ENCODE assay signal across 7 mouse cellular contexts in the genomic region with DNA sequence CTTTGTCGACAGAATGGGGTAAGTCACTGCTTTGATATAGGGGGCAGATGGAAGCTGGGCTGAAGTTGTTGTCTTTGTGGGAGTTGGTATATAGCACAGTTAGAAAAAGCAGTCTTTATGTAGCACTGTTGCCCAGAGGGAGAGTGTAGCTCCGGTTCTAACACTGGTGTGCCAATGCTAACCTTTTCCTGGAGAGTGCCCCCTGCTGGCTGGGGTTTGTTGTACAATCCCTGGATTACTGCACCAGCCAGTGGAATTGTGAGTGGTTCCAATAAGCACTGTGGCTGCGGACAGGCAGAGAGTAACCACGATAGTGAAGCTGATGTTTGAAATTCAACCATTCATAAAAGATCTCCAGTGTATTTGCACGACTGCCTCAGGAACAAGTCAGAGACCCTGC. TPM values are rescaled to one million over a fixed set of nuclear protein-coding genes. Genes with fewer than 3 reads are reported as not detected.
DNase-seq lines count a peak whose midpoint lies in the region; ATAC-seq and TF ChIP-seq lines count a peak whose summit lies in the region.

No protein-coding gene starts in this region.

- no peak overlapping the region for H3K9ac ChIP-seq in intestine, postnatal 0 days (ENCODE audit: low read depth, low read length)
- no peak overlapping the region for H3K9ac ChIP-seq in intestine, embryonic 15.5 days

- TF ChIP-seq CTCF in intestine, postnatal 0 days (IDR thresholded peaks at IDR 0.05; ENCODE audit: low read depth), result peak; percentile 69
- TF ChIP-seq CTCF in E14TG2a.4 (conservative IDR thresholded peaks at IDR 0.05; ENCODE audit: low read length), result peak; percentile 30

- H3K36me3 ChIP-seq in intestine, postnatal 0 days (ENCODE audit: control insufficient read depth, insufficient read depth), result peaks cover 44% of the 10 kb centered on the region
- no peaks in the 10 kb centered on the region for H3K36me3 ChIP-seq in intestine, embryonic 15.5 days
- H3K36me3 ChIP-seq in E14TG2a.4 (ENCODE audit: insufficient read depth, low read length), result no peaks in the 10 kb centered on the region

- no peaks in the 10 kb centered on the region for H3K9me3 ChIP-seq in intestine, postnatal 0 days (ENCODE audit: control insufficient read depth)
- H3K9me3 ChIP-seq in intestine, embryonic 15.5 days, result no peaks in the 10 kb centered on the region
- no peaks in the 10 kb centered on the region for H3K9me3 ChIP-seq in E14TG2a.4 (ENCODE audit: low read length)

- H3K27ac ChIP-seq in intestine, postnatal 0 days (ENCODE audit: low read depth, low read length), result no peak overlapping the region
- no peak overlapping the region for H3K27ac ChIP-seq in intestine, embryonic 15.5 days

- peak; percentile 59 for DNase-seq in adipocyte (ENCODE audit: low spot score)
- peak; percentile 46 for DNase-seq in lung, postnatal 36 days
- no peak for DNase-seq in cerebellum, adult 9-10 months
- no peak for DNase-seq in cerebellum, adult 11-12 months

- no peaks in the 10 kb centered on the region for H3K4me1 ChIP-seq in intestine, postnatal 0 days (replicated peaks; ENCODE audit: control insufficient read depth, insufficient read depth, low read length)
- H3K4me1 ChIP-seq in intestine, embryonic 15.5 days (replicated peaks), result no peaks in the 10 kb centered on the region
- H3K4me1 ChIP-seq in E14TG2a.4 (replicated peaks; ENCODE audit: low read depth, low read length), result no peaks in the 10 kb centered on the region

- no peak overlapping the region for H3K4me3 ChIP-seq in intestine, postnatal 0 days (ENCODE audit: low read depth, low read length)
- H3K4me3 ChIP-seq in intestine, embryonic 15.5 days (replicated peaks), result no peak overlapping the region
- no peak overlapping the region for H3K4me3 ChIP-seq in E14TG2a.4 (replicated peaks; ENCODE audit: low read length)

- no peak overlapping the region for H3K4me2 ChIP-seq in intestine, postnatal 0 days (replicated peaks; ENCODE audit: low read depth)
- H3K4me2 ChIP-seq in intestine, embryonic 15.5 days (replicated peaks), result no peak overlapping the region

- ATAC-seq in intestine, postnatal 0 days, result 0 out of 2 replicates have a peak, but pooled peaks have one; percentile 29
- no peak for ATAC-seq in intestine, embryonic 15.5 days

- 83% methylated on average over 5 of the region's 5 CpGs for WGBS in intestine, postnatal 0 days
- WGBS in intestine, embryonic 15.5 days, result 85% methylated on average over 5 of the region's 5 CpGs

- H3K27me3 ChIP-seq in intestine, postnatal 0 days (replicated peaks; ENCODE audit: control insufficient read depth, insufficient read depth, low read length), result no peaks in the 10 kb centered on the region
- H3K27me3 ChIP-seq in intestine, embryonic 15.5 days (replicated peaks), result no peaks in the 10 kb centered on the region
- H3K27me3 ChIP-seq in E14TG2a.4 (ENCODE audit: insufficient read depth, low read length), result no peaks in the 10 kb centered on the region

RNA-seq across cellular contexts. Expression of a gene that starts 31.1 kb away (rescaled TPM):
- 28.6 and 33.0 TPM in 2 replicates for polyA plus RNA-seq in intestine, postnatal 0 days (2015; fragmentation: Nextera tagmentation; extraction: Ambion mirVana)
- 12.1 and 12.9 TPM in 2 replicates for polyA plus RNA-seq in intestine, embryonic 15.5 days (2015; fragmentation: Nextera tagmentation; extraction: Ambion mirVana)

Comparison
In these comparisons a context has a peak if more than half of its experiments do, and no peak if none do; other contexts are left out.
1. DNase-seq: peak in adipocyte (single experiment) and lung, postnatal 36 days (single experiment); none in cerebellum, adult 9-10 months (single experiment) and cerebellum, adult 11-12 months (single experiment).